9 mouse cellular contexts compared by ENCODE assay signal in genomic region chr19:34334300-34334699, GRCm38 (mm10). TPM values are rescaled to one million over a fixed set of nuclear protein-coding genes. Genes with fewer than 3 reads are reported as not detected.
DNase-seq lines count a peak whose midpoint lies in the region; ATAC-seq and TF ChIP-seq lines count a peak whose summit lies in the region.
"Had no signal": no experiment of that assay in that cellular context is flagged by ENCODE, and none has a peak within 500 bp of the region (broad histone marks: within the 10 kb centered on the region; RNA-seq: fewer than 3 reads in every experiment).

No protein-coding gene starts in this region.

- ATAC-seq in kidney, postnatal 0 days (replicated peaks; ENCODE audit: low FRiP score, low read depth), result no peak
- no peak for ATAC-seq in liver, embryonic 13.5 days (ENCODE audit: low read depth)
- ATAC-seq in neural tube, embryonic 15.5 days (ENCODE audit: low FRiP score), result peak; percentile 78; the same call in 1 of the 2 replicates

- H3K9me3 ChIP-seq in kidney, postnatal 0 days (replicated peaks; ENCODE audit: low read length), result no peaks in the 10 kb centered on the region
- no peaks in the 10 kb centered on the region for H3K9me3 ChIP-seq in liver, embryonic 13.5 days (replicated peaks)
- no peaks in the 10 kb centered on the region for H3K9me3 ChIP-seq in neural tube, embryonic 15.5 days (replicated peaks)
- H3K9me3 ChIP-seq: heart, embryonic 13.5 days had no signal

- no peak overlapping the region for H3K9ac ChIP-seq in kidney, postnatal 0 days (ENCODE audit: low read depth, low read length)
- no peak overlapping the region for H3K9ac ChIP-seq in liver, embryonic 13.5 days
- H3K9ac ChIP-seq in neural tube, embryonic 15.5 days (replicated peaks), result no peak overlapping the region
- H3K9ac ChIP-seq: heart, embryonic 13.5 days had no signal

- 1% methylated on average over 2 of the region's 2 CpGs for WGBS in kidney, postnatal 0 days
- WGBS in liver, embryonic 13.5 days (ENCODE audit: insufficient replicate concordance), result 0% methylated on average over 2 of the region's 2 CpGs
- 4% methylated on average over 2 of the region's 2 CpGs for WGBS in neural tube, embryonic 15.5 days

- no peaks in the 10 kb centered on the region for H3K27me3 ChIP-seq in kidney, postnatal 0 days (ENCODE audit: insufficient read depth, low read length)
- no peaks in the 10 kb centered on the region for H3K27me3 ChIP-seq in liver, embryonic 13.5 days
- no peaks in the 10 kb centered on the region for H3K27me3 ChIP-seq in neural tube, embryonic 15.5 days (replicated peaks)

- H3K4me2 ChIP-seq in kidney, postnatal 0 days (ENCODE audit: low read length), result no peak overlapping the region
- no peak overlapping the region for H3K4me2 ChIP-seq in liver, embryonic 13.5 days
- H3K4me2 ChIP-seq in neural tube, embryonic 15.5 days, result no peak overlapping the region
- H3K4me2 ChIP-seq: heart, embryonic 13.5 days had no signal

- H3K36me3 ChIP-seq in kidney, postnatal 0 days (ENCODE audit: insufficient read depth, low read length), result no peaks in the 10 kb centered on the region
- no peaks in the 10 kb centered on the region for H3K36me3 ChIP-seq in liver, embryonic 13.5 days
- no peaks in the 10 kb centered on the region for H3K36me3 ChIP-seq in neural tube, embryonic 15.5 days
- H3K36me3 ChIP-seq: heart, embryonic 13.5 days had no signal

- DNase-seq in 416B (ENCODE audit: low read depth), result peak; percentile 71
- DNase-seq in NIH3T3 (ENCODE audit: low read depth), result peak; percentile 93
- peak; percentile 45 for DNase-seq in cerebellum, adult 9-10 months
- peak; percentile 35 to 43 for DNase-seq in frontal cortex, postnatal 25 days (ENCODE audit: low spot score in 2 of 2)
- DNase-seq in kidney, postnatal 0 days (ENCODE audit: low spot score), result peak; percentile 92
- peak; percentile 4 for DNase-seq in liver, embryonic 13.5 days
- DNase-seq in thymus, adult 18-20 months, result peak; percentile 20 to 35

- no peak overlapping the region for H3K27ac ChIP-seq in kidney, postnatal 0 days
- H3K27ac ChIP-seq in liver, embryonic 13.5 days, result no peak overlapping the region
- no peak overlapping the region for H3K27ac ChIP-seq in neural tube, embryonic 15.5 days (replicated peaks)
- H3K27ac ChIP-seq: heart, embryonic 13.5 days had no signal

- TF ChIP-seq CTCF in kidney, postnatal 0 days (IDR thresholded peaks at IDR 0.05; ENCODE audit: low read depth), result peak; percentile 96

- H3K4me1 ChIP-seq in kidney, postnatal 0 days (replicated peaks; ENCODE audit: insufficient read depth, low read length), result no peaks in the 10 kb centered on the region
- no peaks in the 10 kb centered on the region for H3K4me1 ChIP-seq in liver, embryonic 13.5 days (replicated peaks)
- H3K4me1 ChIP-seq in neural tube, embryonic 15.5 days, result no peaks in the 10 kb centered on the region
- H3K4me1 ChIP-seq: heart, embryonic 13.5 days had no signal

- no peak overlapping the region for H3K4me3 ChIP-seq in kidney, postnatal 0 days (replicated peaks; ENCODE audit: low read depth, low read length)
- H3K4me3 ChIP-seq in liver, embryonic 13.5 days (replicated peaks), result no peak overlapping the region
- no peak overlapping the region for H3K4me3 ChIP-seq in neural tube, embryonic 15.5 days (replicated peaks)
- H3K4me3 ChIP-seq: heart, embryonic 13.5 days had no signal

RNA-seq across cellular contexts. Expression of gene Fas, which starts 43.8 kb away (rescaled TPM):
- polyA plus RNA-seq in kidney, postnatal 0 days (2015; fragmentation: Nextera tagmentation; extraction: Ambion mirVana), result 7.6 and 8.4 TPM in 2 replicates
- polyA plus RNA-seq in liver, embryonic 13.5 days (2015; fragmentation: Nextera tagmentation; extraction: Ambion mirVana), result 1.9 and 2.7 TPM in 2 replicates
- polyA plus RNA-seq in neural tube, embryonic 15.5 days (2015; fragmentation: Nextera tagmentation; extraction: Ambion mirVana), result 1.4 and 2.1 TPM in 2 replicates

Comparison
In these comparisons a context has a peak if more than half of its experiments do, and no peak if none do; other contexts are left out.
1. DNase-seq: peak in every context shown above with its lines; median percentile 93 in NIH3T3; 92 in kidney, postnatal 0 days; 71 in 416B; 45 in cerebellum, adult 9-10 months; 39 in frontal cortex, postnatal 25 days; 28 in thymus, adult 18-20 months; 4 in liver, embryonic 13.5 days.